Mouse (Mus musculus): ENCODE results near the gene Suclg2.

GRCm38 (mm10) chr6:95581893-95582292, 136.7 kb downstream of the Suclg2 start:
- no peak for TF ChIP-seq CTCF (IDR thresholded peaks at IDR 0.05; ENCODE audit: low read depth, low read length)
- no peak for TF ChIP-seq GATA1 (IDR thresholded peaks at IDR 0.05; ENCODE audit: borderline replicate concordance, low read length)
- no peak for TF ChIP-seq POLR2AphosphoS5 (IDR thresholded peaks at IDR 0.05; ENCODE audit: insufficient replicate concordance, low read depth, low read length)
- no peak for TF ChIP-seq GATA2 (IDR thresholded peaks at IDR 0.05; ENCODE audit: borderline replicate concordance, low read depth, low read length)
